In the genomic region with DNA sequence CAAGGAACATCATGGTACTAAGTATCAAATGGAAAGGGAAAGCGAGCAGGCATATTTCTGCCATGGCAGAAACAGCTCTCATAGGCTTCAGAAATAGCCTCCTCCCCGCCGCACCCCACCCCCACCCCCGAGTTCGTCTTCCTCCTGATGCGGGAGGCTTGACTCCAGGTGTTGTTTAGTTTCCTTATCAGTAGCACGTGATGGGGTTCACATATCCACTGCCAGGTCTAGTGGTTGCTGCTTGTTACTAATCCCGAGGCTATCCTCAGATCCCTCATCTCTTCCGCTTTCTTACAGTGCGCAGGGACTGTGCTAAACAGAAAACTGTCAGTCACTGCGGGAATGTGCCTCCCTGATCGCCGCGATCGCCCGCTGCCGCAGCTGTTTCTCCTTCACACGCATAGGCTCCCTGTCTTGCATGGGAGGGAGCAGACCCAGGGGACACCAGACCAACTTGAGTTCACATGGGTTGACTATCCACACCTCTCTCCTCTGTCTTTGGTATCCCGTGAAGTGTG, we compare ENCODE assay signal across 8 mouse cellular contexts. TPM values are rescaled to one million over a fixed set of nuclear protein-coding genes. Genes with fewer than 3 reads are reported as not detected.
DNase-seq lines count a peak whose midpoint lies in the region; ATAC-seq and TF ChIP-seq lines count a peak whose summit lies in the region.

No protein-coding gene starts in this region.

- no peaks in the 10 kb centered on the region for H3K9me3 ChIP-seq in embryonic facial prominence, embryonic 15.5 days (replicated peaks)
- H3K9me3 ChIP-seq in intestine, embryonic 16.5 days (ENCODE audit: control insufficient read depth, low read length) = no peaks in the 10 kb centered on the region
- no peaks in the 10 kb centered on the region for H3K9me3 ChIP-seq in midbrain, postnatal 0 days (ENCODE audit: low read length)

- H3K4me2 ChIP-seq in embryonic facial prominence, embryonic 15.5 days (replicated peaks) = peak overlapping the region; percentile 92
- H3K4me2 ChIP-seq in intestine, embryonic 16.5 days (ENCODE audit: low read depth, low read length) = peak overlapping the region; percentile 92
- peak overlapping the region; percentile 78 for H3K4me2 ChIP-seq in midbrain, postnatal 0 days (ENCODE audit: low read depth, low read length, poor library complexity, severe bottlenecking)

- peak; percentile 82 for DNase-seq in heart, adult 11 months
- no peak for DNase-seq in heart, adult 18-20 months
- peak; percentile 26 for DNase-seq in midbrain, postnatal 0 days (ENCODE audit: low spot score)
- DNase-seq in T-cell, adult 2 months (ENCODE audit: low spot score) = no peak
- no peak for DNase-seq in left cerebral cortex, postnatal 10 days (ENCODE audit: extremely low spot score in 1 of 2, low spot score in 2 of 2)

- intact Hi-C loops in left cerebral cortex, postnatal 10 days (cut with DNase I) = no loop called here

- no peaks in the 10 kb centered on the region for H3K36me3 ChIP-seq in embryonic facial prominence, embryonic 15.5 days
- H3K36me3 ChIP-seq in intestine, embryonic 16.5 days (ENCODE audit: control insufficient read depth, insufficient read depth, low read length) = no peaks in the 10 kb centered on the region
- no peaks in the 10 kb centered on the region for H3K36me3 ChIP-seq in midbrain, postnatal 0 days (ENCODE audit: insufficient read depth, low read length)

- 2% methylated on average over 19 of the region's 19 CpGs for WGBS in embryonic facial prominence, embryonic 15.5 days
- WGBS in intestine, embryonic 16.5 days = 1% methylated on average over 19 of the region's 19 CpGs
- WGBS in midbrain, postnatal 0 days = 8% methylated on average over 19 of the region's 19 CpGs

- ATAC-seq in CD4-positive, CD25-positive, alpha-beta regulatory T cell, adult 4 months = peak; percentile 48
- ATAC-seq in embryonic facial prominence, embryonic 15.5 days (ENCODE audit: insufficient number of reproducible peaks, low FRiP score, low TSS enrichment, low read depth) = peak; percentile 40; the same call in 1 of the 2 replicates
- ATAC-seq in intestine, embryonic 16.5 days = peak; percentile 84
- ATAC-seq in midbrain, postnatal 0 days (ENCODE audit: low FRiP score) = peak; percentile 75

- peaks cover 6% of the 10 kb centered on the region for H3K4me1 ChIP-seq in embryonic facial prominence, embryonic 15.5 days
- peaks cover 5% of the 10 kb centered on the region; the same call in 1 of the 2 replicates for H3K4me1 ChIP-seq in intestine, embryonic 16.5 days (ENCODE audit: control insufficient read depth, insufficient read depth, low read length)
- peaks cover 3% of the 10 kb centered on the region for H3K4me1 ChIP-seq in midbrain, postnatal 0 days (ENCODE audit: insufficient read depth, low read length)

- TF ChIP-seq CTCF in midbrain, postnatal 0 days (IDR thresholded peaks at IDR 0.05) = no peak

- H3K9ac ChIP-seq in embryonic facial prominence, embryonic 15.5 days = peak overlapping the region; percentile 46
- peak overlapping the region; percentile 85 for H3K9ac ChIP-seq in intestine, embryonic 16.5 days (ENCODE audit: low read depth, low read length)
- peak overlapping the region; percentile 59 for H3K9ac ChIP-seq in midbrain, postnatal 0 days (replicated peaks; ENCODE audit: low read length, poor library complexity, severe bottlenecking)

- peaks cover 10% of the 10 kb centered on the region; the same call in 1 of the 2 replicates for H3K27me3 ChIP-seq in embryonic facial prominence, embryonic 15.5 days
- peaks cover 12% of the 10 kb centered on the region for H3K27me3 ChIP-seq in intestine, embryonic 16.5 days (replicated peaks; ENCODE audit: control insufficient read depth, insufficient read depth, low read length)
- no peaks in the 10 kb centered on the region for H3K27me3 ChIP-seq in midbrain, postnatal 0 days (ENCODE audit: insufficient read depth, low read length)

- peak overlapping the region; percentile 70 for H3K4me3 ChIP-seq in embryonic facial prominence, embryonic 15.5 days (replicated peaks)
- peak overlapping the region; percentile 70 for H3K4me3 ChIP-seq in intestine, embryonic 16.5 days (ENCODE audit: low read length)
- peak overlapping the region; percentile 46 for H3K4me3 ChIP-seq in midbrain, postnatal 0 days (ENCODE audit: low read depth, low read length)

- H3K27ac ChIP-seq in embryonic facial prominence, embryonic 15.5 days (replicated peaks) = peak overlapping the region; percentile 58; the same call in 1 of the 2 replicates
- H3K27ac ChIP-seq in intestine, embryonic 16.5 days (ENCODE audit: low read length) = peak overlapping the region; percentile 89
- peak overlapping the region; percentile 77 for H3K27ac ChIP-seq in midbrain, postnatal 0 days (ENCODE audit: low read depth, low read length)

RNA-seq across cellular contexts. Expression of a gene that starts 30.0 kb away (rescaled TPM):
- not detected for total RNA-seq in heart, adult 18-20 months (2021)
- polyA plus RNA-seq in CD4-positive, CD25-positive, alpha-beta regulatory T cell, adult 4 months (2017; shearing (Covaris generic)) = not detected
- polyA plus RNA-seq in embryonic facial prominence, embryonic 15.5 days (2015; fragmentation: Nextera tagmentation; extraction: Ambion mirVana) = 0.66 and 1.1 TPM in 2 replicates
- not detected in 2 replicates for polyA plus RNA-seq in intestine, embryonic 16.5 days (2015; fragmentation: Nextera tagmentation; extraction: Ambion mirVana)
- 12.9 TPM in 2 replicates for total RNA-seq in midbrain, postnatal 0 days (2014; rRNA removed)
- polyA plus RNA-seq in midbrain, postnatal 0 days (2015; fragmentation: Nextera tagmentation; extraction: Ambion mirVana) = 6.4 and 8.5 TPM in 2 replicates
- 10 to 100 TPM; 12.3 to 15.0 TPM for total RNA-seq in left cerebral cortex, postnatal 10 days (2021)

RNA-seq across cellular contexts. Expression of a gene that starts 32.1 kb away (rescaled TPM):
- total RNA-seq in heart, adult 18-20 months (2021) = 10 to 100 TPM; 17.8 to 18.9 TPM
- 10 to 100 TPM; 10.5 to 11.4 TPM for polyA plus RNA-seq in CD4-positive, CD25-positive, alpha-beta regulatory T cell, adult 4 months (2017; shearing (Covaris generic))
- 22.2 and 22.3 TPM in 2 replicates for polyA plus RNA-seq in embryonic facial prominence, embryonic 15.5 days (2015; fragmentation: Nextera tagmentation; extraction: Ambion mirVana)
- 38.9 and 43.2 TPM in 2 replicates for polyA plus RNA-seq in intestine, embryonic 16.5 days (2015; fragmentation: Nextera tagmentation; extraction: Ambion mirVana)
- 17.8 and 20.8 TPM in 2 replicates for total RNA-seq in midbrain, postnatal 0 days (2014; rRNA removed)
- polyA plus RNA-seq in midbrain, postnatal 0 days (2015; fragmentation: Nextera tagmentation; extraction: Ambion mirVana) = 36.2 and 38.2 TPM in 2 replicates
- total RNA-seq in left cerebral cortex, postnatal 10 days (2021) = 10 to 100 TPM; 19.3 to 19.7 TPM

RNA-seq across cellular contexts. Expression of a gene that starts 32.3 kb away (rescaled TPM):
- 10 to 100 TPM; 24.5 to 25.7 TPM for total RNA-seq in heart, adult 18-20 months (2021)
- polyA plus RNA-seq in CD4-positive, CD25-positive, alpha-beta regulatory T cell, adult 4 months (2017; shearing (Covaris generic)) = 10 to 100 TPM; 62.2 to 99.3 TPM
- polyA plus RNA-seq in embryonic facial prominence, embryonic 15.5 days (2015; fragmentation: Nextera tagmentation; extraction: Ambion mirVana) = 65.7 and 69.6 TPM in 2 replicates
- polyA plus RNA-seq in intestine, embryonic 16.5 days (2015; fragmentation: Nextera tagmentation; extraction: Ambion mirVana) = 35.5 and 35.7 TPM in 2 replicates
- 90.0 and 90.2 TPM in 2 replicates for total RNA-seq in midbrain, postnatal 0 days (2014; rRNA removed)
- polyA plus RNA-seq in midbrain, postnatal 0 days (2015; fragmentation: Nextera tagmentation; extraction: Ambion mirVana) = 57.2 and 58.7 TPM in 2 replicates
- 10 to 100 TPM; 26.5 to 30.9 TPM for total RNA-seq in left cerebral cortex, postnatal 10 days (2021)

Comparison
In these comparisons a context has a peak if more than half of its experiments do, and no peak if none do; other contexts are left out.
1. DNase-seq: peak in heart, adult 11 months (single experiment) and midbrain, postnatal 0 days (single experiment); none in heart, adult 18-20 months (0 of 2), T-cell, adult 2 months (single experiment) and left cerebral cortex, postnatal 10 days (0 of 2).
2. Peak in every context shown above with its lines, with median percentiles within 50 percentile points of each other: ATAC-seq, H3K27ac ChIP-seq, H3K4me2 ChIP-seq, H3K4me3 ChIP-seq and H3K9ac ChIP-seq.